Mouse (Mus musculus): ENCODE data around the gene Mobp. TPM values are rescaled to one million over a fixed set of nuclear protein-coding genes. Genes with fewer than 3 reads are reported as not detected.
"Not testable (repeated sequence)": the region's sequence is repeated elsewhere in the genome, so short reads cannot be mapped to it uniquely, and the experiment has no call there.

Gene Mobp
- not detected in 2 replicates for polyA plus RNA-seq (2012; ENCODE audit: insufficient read depth, insufficient read length, missing spikeins)

GRCm38 (mm10) chr9:120149222-120149828, at the start of gene Mobp:
TSS of gene Mobp (plus strand) at chr9:120149707.
- Histone ChIP-seq H3K4me3 (ENCODE audit: insufficient read depth, low read length) (no peak within 1 kb of the TSS), H3K4me1 (ENCODE audit: control insufficient read depth, insufficient read depth, low read length) (no peaks in the 10 kb centered on the region), H3K27ac (ENCODE audit: insufficient read depth, low read depth, low read length) (no peak within 1 kb of the TSS)
- TF ChIP-seq CTCF (IDR thresholded peaks at IDR 0.05; ENCODE audit: low read depth, low read length), result no peak
- no peak for TF ChIP-seq POLR2A (IDR thresholded peaks at IDR 0.05; ENCODE audit: borderline replicate concordance, low read depth, low read length)

- TF ChIP-seq CTCF (IDR thresholded peaks at IDR 0.05; ENCODE audit: low read depth, low read length) (no peak), POLR2A (IDR thresholded peaks at IDR 0.05; ENCODE audit: borderline replicate concordance, low read depth, low read length) (no peak)
- H3K4me1 ChIP-seq (ENCODE audit: control insufficient read depth, insufficient read depth, low read length), result no peaks in the 10 kb centered on the region
- H3K27ac ChIP-seq (ENCODE audit: insufficient read depth, low read depth, low read length), result no peak overlapping the region
- H3K4me3 ChIP-seq (ENCODE audit: insufficient read depth, low read length), result no peak overlapping the region
These were observed 48.3 kb upstream of the Mobp start for GRCm38 (mm10) chr9:120101165-120101564.

GRCm38 (mm10) chr9:120108953-120109352, 40.6 kb upstream of the Mobp start:
- not testable (repeated sequence) for H3K4me3 ChIP-seq (ENCODE audit: insufficient read depth, low read length); H3K27ac ChIP-seq (ENCODE audit: insufficient read depth, low read depth, low read length); H3K4me1 ChIP-seq (ENCODE audit: control insufficient read depth, insufficient read depth, low read length)

- Histone ChIP-seq H3K4me3 (ENCODE audit: insufficient read depth, low read length) (peak within 1 kb of the TSS; percentile 100), H3K27ac (ENCODE audit: insufficient read depth, low read depth, low read length) (peak within 1 kb of the TSS; percentile 84), H3K4me1 (ENCODE audit: control insufficient read depth, insufficient read depth, low read length) (peaks cover 10% of the 10 kb centered on the region)
- TF ChIP-seq CTCF (IDR thresholded peaks at IDR 0.05; ENCODE audit: low read depth, low read length), result peak; percentile 60
- no peak for TF ChIP-seq POLR2A (IDR thresholded peaks at IDR 0.05; ENCODE audit: borderline replicate concordance, low read depth, low read length)
These were observed 39.1 kb upstream of the Mobp start, which contains the start of gene Slc25a38 for GRCm38 (mm10) chr9:120110211-120111018. TSS of gene Slc25a38 (plus strand) at chr9:120110374.

DNA sequence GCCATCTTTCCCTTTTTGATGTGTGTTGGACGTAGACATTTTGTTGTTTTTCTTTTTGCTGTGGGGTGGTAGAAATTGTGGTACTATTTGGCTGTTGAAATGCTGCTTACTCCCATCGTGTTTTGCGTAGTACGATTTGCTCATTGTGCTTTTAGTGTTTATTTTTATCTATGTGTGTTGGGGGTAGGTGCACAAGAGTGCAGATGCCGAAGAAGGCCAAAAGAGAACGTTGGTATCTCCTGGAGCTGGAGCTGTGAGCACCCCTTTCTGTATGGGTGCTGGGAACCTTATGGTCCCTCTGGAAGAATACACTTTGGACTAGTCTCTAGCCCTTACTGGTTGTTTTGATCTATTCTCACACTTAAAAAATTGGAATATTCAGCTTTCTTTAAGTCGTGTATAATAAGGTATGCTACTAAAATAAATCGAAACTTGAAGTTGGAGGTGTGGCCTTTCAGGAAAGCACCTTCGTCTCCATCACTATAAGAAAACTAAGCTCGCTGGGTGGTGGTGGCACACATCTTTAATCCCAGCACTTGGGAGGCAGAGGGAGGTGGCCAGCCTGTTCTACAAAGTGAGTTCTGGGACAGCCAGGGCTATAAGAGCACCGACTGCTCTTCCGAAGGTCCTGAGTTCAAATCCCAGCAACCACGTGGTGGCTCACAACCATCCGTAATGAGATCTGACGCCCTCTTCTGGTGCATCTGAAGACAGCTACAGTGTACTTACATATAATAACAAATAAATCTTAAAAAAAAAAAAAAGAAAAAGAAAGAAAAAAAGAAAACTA, 38.2 kb upstream of the Mobp start:
- Histone ChIP-seq H3K4me3 (ENCODE audit: insufficient read depth, low read length) (peak overlapping the region; percentile 100), H3K27ac (ENCODE audit: insufficient read depth, low read depth, low read length) (peak overlapping the region; percentile 15; the same call in 1 of the 2 replicates), H3K4me1 (ENCODE audit: control insufficient read depth, insufficient read depth, low read length) (peaks cover 14% of the 10 kb centered on the region)
- no peak for TF ChIP-seq CTCF (IDR thresholded peaks at IDR 0.05; ENCODE audit: low read depth, low read length)
- TF ChIP-seq POLR2A (IDR thresholded peaks at IDR 0.05; ENCODE audit: borderline replicate concordance, low read depth, low read length), result no peak

- Histone ChIP-seq H3K4me3 (ENCODE audit: insufficient read depth, low read length) (no peak overlapping the region), H3K27ac (ENCODE audit: insufficient read depth, low read depth, low read length) (no peak overlapping the region), H3K4me1 (ENCODE audit: control insufficient read depth, insufficient read depth, low read length) (peaks cover 25% of the 10 kb centered on the region)
- TF ChIP-seq POLR2A (IDR thresholded peaks at IDR 0.05; ENCODE audit: borderline replicate concordance, low read depth, low read length) (no peak), CTCF (IDR thresholded peaks at IDR 0.05; ENCODE audit: low read depth, low read length) (no peak)
These were observed 37.0 kb upstream of the Mobp start for GRCm38 (mm10) chr9:120112472-120112871.

DNA sequence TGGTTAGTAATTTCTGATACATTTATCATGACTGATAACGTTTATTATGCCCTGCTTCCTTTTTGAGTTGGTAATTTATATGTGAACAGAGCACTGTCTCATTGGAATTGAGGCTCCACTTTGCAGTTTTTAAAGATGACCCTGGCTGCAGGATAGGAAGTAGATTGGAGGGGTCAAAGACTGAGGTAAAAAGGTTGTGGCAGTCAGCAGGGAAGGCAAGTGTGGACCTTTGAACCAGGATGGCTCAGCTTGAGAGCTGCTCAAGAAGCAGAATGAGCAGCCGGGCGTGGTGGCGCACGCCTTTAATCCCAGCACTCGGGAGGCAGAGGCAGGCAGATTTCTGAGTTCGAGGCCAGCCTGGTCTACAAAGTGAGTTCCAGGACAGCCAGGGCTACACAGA, 36.1 kb upstream of the Mobp start:
- Histone ChIP-seq H3K4me1 (ENCODE audit: control insufficient read depth, insufficient read depth, low read length) (peaks cover 34% of the 10 kb centered on the region), H3K4me3 (ENCODE audit: insufficient read depth, low read length) (no peak overlapping the region), H3K27ac (ENCODE audit: insufficient read depth, low read depth, low read length) (no peak overlapping the region)
- TF ChIP-seq CTCF (IDR thresholded peaks at IDR 0.05; ENCODE audit: low read depth, low read length), result no peak
- no peak for TF ChIP-seq POLR2A (IDR thresholded peaks at IDR 0.05; ENCODE audit: borderline replicate concordance, low read depth, low read length)

GRCm38 (mm10) chr9:120114051-120114788, 35.3 kb upstream of the Mobp start:
- Histone ChIP-seq H3K27ac (ENCODE audit: insufficient read depth, low read depth, low read length) (no peak overlapping the region), H3K4me3 (ENCODE audit: insufficient read depth, low read length) (no peak overlapping the region), H3K4me1 (ENCODE audit: control insufficient read depth, insufficient read depth, low read length) (peaks cover 39% of the 10 kb centered on the region)
- TF ChIP-seq CTCF (IDR thresholded peaks at IDR 0.05; ENCODE audit: low read depth, low read length), result no peak
- no peak for TF ChIP-seq POLR2A (IDR thresholded peaks at IDR 0.05; ENCODE audit: borderline replicate concordance, low read depth, low read length)

DNA sequence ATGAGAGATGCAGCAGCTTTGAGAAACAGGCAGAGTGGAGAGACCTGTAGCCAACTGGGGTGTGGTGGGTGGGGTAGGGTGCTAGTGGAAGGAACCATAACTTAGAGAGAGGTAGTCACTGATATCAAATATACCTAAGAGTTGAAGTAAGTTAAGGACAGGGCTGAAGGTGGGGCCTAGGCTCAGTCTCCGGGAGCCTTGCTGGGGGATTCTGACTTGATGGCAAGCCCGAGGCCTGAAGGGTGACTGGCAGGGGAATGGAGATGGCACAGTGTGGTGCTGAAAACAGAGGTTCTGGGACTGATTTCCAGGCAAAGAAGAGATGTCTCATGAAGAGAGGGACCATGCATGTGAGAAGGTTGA, 34.7 kb upstream of the Mobp start:
- H3K4me3 ChIP-seq (ENCODE audit: insufficient read depth, low read length), result no peak overlapping the region
- H3K27ac ChIP-seq (ENCODE audit: insufficient read depth, low read depth, low read length), result no peak overlapping the region
- TF ChIP-seq POLR2A (IDR thresholded peaks at IDR 0.05; ENCODE audit: borderline replicate concordance, low read depth, low read length), result no peak
- TF ChIP-seq CTCF (IDR thresholded peaks at IDR 0.05; ENCODE audit: low read depth, low read length), result no peak
- H3K4me1 ChIP-seq (ENCODE audit: control insufficient read depth, insufficient read depth, low read length), result peaks cover 41% of the 10 kb centered on the region

Data from bone marrow macrophage, adult 2 months (primary cell).